Mouse (Mus musculus) kidney, adult 2 months (tissue): ENCODE results near the gene BC035947.

ENCODE experiments used
- CTCF ChIP-seq: fragments of 200-500 bp; conservative IDR thresholded peaks from 2 replicates; pipeline ENCODE4 v1.5.1; 2011; ENCODE audit warnings: low read depth, mild to moderate bottlenecking, control low read depth, low read length, moderate library complexity, mixed read lengths; ENCODE audit not compliant: insufficient read depth, insufficient read length
- POLR2A ChIP-seq: fragments of 200-500 bp; IDR thresholded peaks from one replicate; pipeline ENCODE4 v1.6.1; 2011; ENCODE audit warnings: low read depth, low read length, control low read depth

- TF ChIP-seq CTCF (no peak), POLR2A (no peak)
Measured at GRCm38 (mm10) chr1:78510862-78511261, 1.1 kb downstream of the BC035947 start, which contains the start of gene Mogat1.
